Mouse (Mus musculus): ENCODE data around the gene Wfdc8. TPM values are rescaled to one million over a fixed set of nuclear protein-coding genes. Genes with fewer than 3 reads are reported as not detected.
"Not testable (repeated sequence)": the region's sequence is repeated elsewhere in the genome, so short reads cannot be mapped to it uniquely, and the experiment has no call there.

Wfdc8 gene
- polyA plus RNA-seq, 1 experiment from 2014 or later: not detected

GRCm38 (mm10) chr2:164615386-164615785 is 2.0 kb upstream of the Wfdc8 start:
- Histone ChIP-seq H3K4me2 (ENCODE audit: low read length) (no peak overlapping the region), H3K9me3 (ENCODE audit: control insufficient read depth, low read length) (no peaks in the 10 kb centered on the region), H3K36me3 (ENCODE audit: control insufficient read depth, insufficient read depth) (no peaks in the 10 kb centered on the region), H3K4me3 (replicated peaks; ENCODE audit: low read length) (no peak overlapping the region), H3K9ac (replicated peaks; ENCODE audit: low read depth, low read length) (no peak overlapping the region), H3K27ac (ENCODE audit: low read length) (no peak overlapping the region), H3K27me3 (replicated peaks; ENCODE audit: control insufficient read depth, insufficient read depth, low read length) (no peaks in the 10 kb centered on the region), H3K4me1 (replicated peaks; ENCODE audit: control insufficient read depth, insufficient read depth, low read length) (no peaks in the 10 kb centered on the region)
- WGBS: 97% methylated on average over 3 of the region's 3 CpGs
- ATAC-seq: no peak

GRCm38 (mm10) chr2:164608781-164609180 is 4.6 kb downstream of the Wfdc8 start:
- no peak overlapping the region for H3K9ac ChIP-seq (replicated peaks; ENCODE audit: low read depth, low read length)
- no peak for ATAC-seq
- no peaks in the 10 kb centered on the region for H3K4me1 ChIP-seq (replicated peaks; ENCODE audit: control insufficient read depth, insufficient read depth, low read length)
- 80% methylated on average over 6 of the region's 6 CpGs for WGBS
- no peaks in the 10 kb centered on the region for H3K9me3 ChIP-seq (ENCODE audit: control insufficient read depth, low read length)
- no peaks in the 10 kb centered on the region for H3K27me3 ChIP-seq (replicated peaks; ENCODE audit: control insufficient read depth, insufficient read depth, low read length)
- no peaks in the 10 kb centered on the region for H3K36me3 ChIP-seq (ENCODE audit: control insufficient read depth, insufficient read depth)
- H3K4me2 ChIP-seq (ENCODE audit: low read length): no peak overlapping the region
- no peak overlapping the region for H3K27ac ChIP-seq (ENCODE audit: low read length)
- no peak overlapping the region for H3K4me3 ChIP-seq (replicated peaks; ENCODE audit: low read length)

- no peak overlapping the region for H3K4me3 ChIP-seq (replicated peaks; ENCODE audit: low read length)
- no peak for ATAC-seq
- no peak overlapping the region for H3K27ac ChIP-seq (ENCODE audit: low read length)
- H3K4me2 ChIP-seq (ENCODE audit: low read length): no peak overlapping the region
- H3K9me3 ChIP-seq (ENCODE audit: control insufficient read depth, low read length): no peaks in the 10 kb centered on the region
- no peaks in the 10 kb centered on the region for H3K36me3 ChIP-seq (ENCODE audit: control insufficient read depth, insufficient read depth)
- H3K9ac ChIP-seq (replicated peaks; ENCODE audit: low read depth, low read length): no peak overlapping the region
- WGBS: 90% methylated on average over 8 of the region's 8 CpGs
- H3K4me1 ChIP-seq (replicated peaks; ENCODE audit: control insufficient read depth, insufficient read depth, low read length): no peaks in the 10 kb centered on the region
- H3K27me3 ChIP-seq (replicated peaks; ENCODE audit: control insufficient read depth, insufficient read depth, low read length): no peaks in the 10 kb centered on the region
Measured at GRCm38 (mm10) chr2:164604411-164604810, 9.0 kb downstream of the Wfdc8 start.

GRCm38 (mm10) chr2:164603482-164603881 is 9.9 kb downstream of the Wfdc8 start:
- 92% methylated on average over 3 of the region's 3 CpGs for WGBS
- Histone ChIP-seq H3K9me3 (ENCODE audit: control insufficient read depth, low read length) (no peaks in the 10 kb centered on the region), H3K27ac (ENCODE audit: low read length) (no peak overlapping the region), H3K9ac (replicated peaks; ENCODE audit: low read depth, low read length) (no peak overlapping the region), H3K4me1 (replicated peaks; ENCODE audit: control insufficient read depth, insufficient read depth, low read length) (no peaks in the 10 kb centered on the region), H3K27me3 (replicated peaks; ENCODE audit: control insufficient read depth, insufficient read depth, low read length) (no peaks in the 10 kb centered on the region), H3K4me3 (replicated peaks; ENCODE audit: low read length) (no peak overlapping the region), H3K36me3 (ENCODE audit: control insufficient read depth, insufficient read depth) (no peaks in the 10 kb centered on the region), H3K4me2 (ENCODE audit: low read length) (no peak overlapping the region)
- no peak for ATAC-seq

- Histone ChIP-seq H3K4me1 (replicated peaks; ENCODE audit: control insufficient read depth, insufficient read depth, low read length) (no peaks in the 10 kb centered on the region), H3K4me2 (ENCODE audit: low read length) (no peak overlapping the region), H3K9ac (replicated peaks; ENCODE audit: low read depth, low read length) (no peak overlapping the region), H3K27me3 (replicated peaks; ENCODE audit: control insufficient read depth, insufficient read depth, low read length) (no peaks in the 10 kb centered on the region), H3K4me3 (replicated peaks; ENCODE audit: low read length) (no peak overlapping the region), H3K27ac (ENCODE audit: low read length) (no peak overlapping the region), H3K9me3 (ENCODE audit: control insufficient read depth, low read length) (no peaks in the 10 kb centered on the region), H3K36me3 (ENCODE audit: control insufficient read depth, insufficient read depth) (no peaks in the 10 kb centered on the region)
- ATAC-seq: no peak
- WGBS: 70% methylated on average over 3 of the region's 3 CpGs
Measured at GRCm38 (mm10) chr2:164600179-164600578, 13.2 kb downstream of the Wfdc8 start.

GRCm38 (mm10) chr2:164593494-164593893 is 19.9 kb downstream of the Wfdc8 start, which contains the start of gene Eppin:
Gene Eppin (minus strand): TSS chr2:164593594.
- WGBS: 80% methylated on average over 4 of the region's 4 CpGs
- Histone ChIP-seq H3K4me1 (replicated peaks; ENCODE audit: control insufficient read depth, insufficient read depth, low read length) (no peaks in the 10 kb centered on the region), H3K9me3 (ENCODE audit: control insufficient read depth, low read length) (no peaks in the 10 kb centered on the region)

GRCm38 (mm10) chr2:164592014-164592413 is 21.4 kb downstream of the Wfdc8 start:
- 9% methylated on average over 4 of the region's 4 CpGs for WGBS
- no peak overlapping the region for H3K27ac ChIP-seq (ENCODE audit: low read length)
- no peak overlapping the region for H3K4me2 ChIP-seq (ENCODE audit: low read length)
- H3K9ac ChIP-seq (replicated peaks; ENCODE audit: low read depth, low read length): no peak overlapping the region
- no peaks in the 10 kb centered on the region for H3K27me3 ChIP-seq (replicated peaks; ENCODE audit: control insufficient read depth, insufficient read depth, low read length)
- no peaks in the 10 kb centered on the region for H3K9me3 ChIP-seq (ENCODE audit: control insufficient read depth, low read length)
- 0 out of 2 replicates have a peak, but pooled peaks have one; percentile 38 for ATAC-seq
- H3K4me1 ChIP-seq (replicated peaks; ENCODE audit: control insufficient read depth, insufficient read depth, low read length): no peaks in the 10 kb centered on the region
- H3K36me3 ChIP-seq (ENCODE audit: control insufficient read depth, insufficient read depth): no peaks in the 10 kb centered on the region
- H3K4me3 ChIP-seq (replicated peaks; ENCODE audit: low read length): no peak overlapping the region

More at GRCm38 (mm10) chr2:164593494-164593893, 19.9 kb downstream of the Wfdc8 start, which contains the start of gene Eppin:
- Histone ChIP-seq H3K4me3 (replicated peaks; ENCODE audit: low read length) (no peak within 1 kb of the TSS), H3K27me3 (replicated peaks; ENCODE audit: control insufficient read depth, insufficient read depth, low read length) (no peaks in the 10 kb centered on the region), H3K36me3 (ENCODE audit: control insufficient read depth, insufficient read depth) (no peaks in the 10 kb centered on the region), H3K27ac (ENCODE audit: low read length) (no peak within 1 kb of the TSS), H3K9ac (replicated peaks; ENCODE audit: low read depth, low read length) (no peak within 1 kb of the TSS), H3K4me2 (ENCODE audit: low read length) (no peak within 1 kb of the TSS)
- no peak for ATAC-seq

GRCm38 (mm10) chr2:164585025-164585725 is 28.3 kb downstream of the Wfdc8 start, which contains the start of gene Wfdc6a:
Gene Wfdc6a (minus strand): TSS chr2:164585447.
- H3K36me3 ChIP-seq (ENCODE audit: control insufficient read depth, insufficient read depth); H3K9me3 ChIP-seq (ENCODE audit: control insufficient read depth, low read length); H3K27ac ChIP-seq (ENCODE audit: low read length); H3K9ac ChIP-seq (replicated peaks; ENCODE audit: low read depth, low read length); H3K4me3 ChIP-seq (replicated peaks; ENCODE audit: low read length); H3K4me1 ChIP-seq (replicated peaks; ENCODE audit: control insufficient read depth, insufficient read depth, low read length); ATAC-seq; H3K27me3 ChIP-seq (replicated peaks; ENCODE audit: control insufficient read depth, insufficient read depth, low read length); H3K4me2 ChIP-seq (ENCODE audit: low read length): not testable (repeated sequence)
- 45% methylated on average over 13 of the region's 13 CpGs for WGBS

GRCm38 (mm10) chr2:164573359-164573758 is 40.1 kb downstream of the Wfdc8 start, which contains the start of gene Spint3:
Gene Spint3 (minus strand): TSS chr2:164573459.
- ATAC-seq; H3K4me2 ChIP-seq (ENCODE audit: low read length); H3K27ac ChIP-seq (ENCODE audit: low read length); H3K4me1 ChIP-seq (replicated peaks; ENCODE audit: control insufficient read depth, insufficient read depth, low read length); H3K9me3 ChIP-seq (ENCODE audit: control insufficient read depth, low read length); H3K27me3 ChIP-seq (replicated peaks; ENCODE audit: control insufficient read depth, insufficient read depth, low read length); H3K4me3 ChIP-seq (replicated peaks; ENCODE audit: low read length); H3K36me3 ChIP-seq (ENCODE audit: control insufficient read depth, insufficient read depth); H3K9ac ChIP-seq (replicated peaks; ENCODE audit: low read depth, low read length): not testable (repeated sequence)
- WGBS: 84% methylated on average over 6 of the region's 6 CpGs

All from forebrain, embryonic 16.5 days (tissue).